Mouse (Mus musculus) heart, embryonic 14.5 days (tissue): ENCODE measurements around the gene Taok3. TPM values are rescaled to one million over a fixed set of nuclear protein-coding genes. Genes with fewer than 3 reads are reported as not detected.

ENCODE experiments used
- ATAC-seq: fragments of 200-750 bp; cut with Nextera tagmentation; 2 replicates; pipeline ENCODE4 v1.8.0; 2017; ENCODE audit warnings: low read depth, moderate TSS enrichment; ENCODE audit not compliant: insufficient number of reproducible peaks, insufficient read depth, low FRiP score
- H3K27ac ChIP-seq, 2 experiments: fragments of 200-500 bp in 1 of 2; fragments of 300-500 bp in 1 of 2; sonication (generic) in 1 of 2; replicated peaks in 1 of 2; 2 replicates each; pipeline ENCODE4 v1.5.1; 2012 to 2014; ENCODE audit warnings: low read depth in 2 of 2, low read length in 2 of 2, control low read depth in 1 of 2, mild to moderate bottlenecking in 1 of 2, mixed read lengths in 1 of 2; ENCODE audit not compliant: control insufficient read depth in 1 of 2, insufficient read depth in 1 of 2
- H3K27me3 ChIP-seq: fragments of 300-500 bp; sonication (generic); 2 replicates; pipeline ENCODE4 v1.6.1; 2014; ENCODE audit warnings: mild to moderate bottlenecking, low read length, control low read depth; ENCODE audit not compliant: control insufficient read depth, insufficient read depth
- H3K36me3 ChIP-seq: fragments of 300-500 bp; sonication (generic); 2 replicates; pipeline ENCODE4 v1.6.1; 2014; ENCODE audit warnings: mild to moderate bottlenecking, control low read depth, low read length, mixed read lengths; ENCODE audit not compliant: control insufficient read depth, insufficient read depth
- H3K4me1 ChIP-seq, 2 experiments: fragments of 200-500 bp in 1 of 2; fragments of 300-500 bp in 1 of 2; sonication (generic) in 1 of 2; 2 replicates each; pipeline ENCODE4 v1.6.1; 2012 to 2014; ENCODE audit warnings: low read length in 2 of 2, control low read depth in 1 of 2, mixed read lengths in 1 of 2; ENCODE audit not compliant: control insufficient read depth in 2 of 2, insufficient read depth in 2 of 2
- H3K4me2 ChIP-seq: fragments of 300-500 bp; sonication (generic); 2 replicates; pipeline ENCODE4 v1.6.1; 2014; ENCODE audit warnings: mild to moderate bottlenecking, low read length
- H3K4me3 ChIP-seq, 2 experiments: fragments of 200-500 bp in 1 of 2; fragments of 300-500 bp in 1 of 2; sonication (generic) in 1 of 2; 2 replicates each; pipeline ENCODE4 v1.5.1; 2012 to 2014; ENCODE audit warnings: low read length in 2 of 2, mild to moderate bottlenecking in 2 of 2, control low read depth in 1 of 2, low read depth in 1 of 2, moderate library complexity in 1 of 2; ENCODE audit not compliant: control insufficient read depth in 1 of 2, insufficient read depth in 1 of 2
- H3K9ac ChIP-seq: fragments of 300-500 bp; sonication (generic); 2 replicates; pipeline ENCODE4 v1.6.1; 2014; ENCODE audit warnings: mild to moderate bottlenecking, low read length
- H3K9me3 ChIP-seq: fragments of 300-500 bp; sonication (generic); 2 replicates; pipeline ENCODE4 v1.6.1; 2016; ENCODE audit warnings: low read length, control low read depth; ENCODE audit not compliant: control insufficient read depth
- WGBS: fragments of 180-500 bp; shearing (Covaris S2); extraction: QIAGEN DNeasy Blood & Tissue Kit; methylation state at CpG from one replicate; pipeline ENCODE4 v1.1.7; 2014; 5-methylcytosine and 5-hydroxymethylcytosine counted together
- polyA plus RNA-seq: library from polyadenylated mRNA; unstranded; fragments of >200 nt; fragmentation: Nextera tagmentation; extraction: Ambion mirVana; gene quantifications from 2 replicates; pipeline ENCODE4 v1.2.1, GENCODE M21; 2014

Gene Taok3
- polyA plus RNA-seq, 1 experiment from 2014 or later: 8.9 TPM

DNA sequence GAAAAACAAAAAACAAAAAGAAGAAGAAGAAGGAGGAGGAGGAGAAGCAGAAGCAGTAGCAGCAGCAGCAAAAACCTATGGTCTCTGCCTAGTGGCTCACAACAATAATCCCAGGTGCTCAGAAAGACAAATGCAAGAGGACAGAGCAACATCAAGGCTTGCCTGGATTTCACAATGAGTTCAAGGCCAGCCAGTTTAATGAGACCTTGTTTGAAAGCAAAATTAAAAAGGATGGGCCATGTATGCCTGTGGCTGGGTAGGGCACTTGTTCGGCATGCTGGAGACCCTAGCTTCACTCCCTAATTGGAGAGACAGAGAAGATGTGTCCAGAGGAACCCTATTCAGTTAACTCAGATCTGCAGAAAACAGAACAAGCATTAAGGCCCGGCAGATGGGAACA is 2.7 kb upstream of the Taok3 start:
- peaks cover 8 to 14% of the 10 kb centered on the region in 2 experiments; a peak in 3 of 4 replicates for H3K4me1 ChIP-seq
- ATAC-seq: no peak
- no peak overlapping the region for H3K4me3 ChIP-seq
- 80% methylated on average over 2 of the region's 2 CpGs for WGBS
- H3K4me2 ChIP-seq: no peak overlapping the region
- H3K27ac ChIP-seq: no peak overlapping the region
- H3K36me3 ChIP-seq: peaks cover 11% of the 10 kb centered on the region
- H3K9ac ChIP-seq: no peak overlapping the region
- no peaks in the 10 kb centered on the region for H3K9me3 ChIP-seq
- H3K27me3 ChIP-seq: no peaks in the 10 kb centered on the region

DNA sequence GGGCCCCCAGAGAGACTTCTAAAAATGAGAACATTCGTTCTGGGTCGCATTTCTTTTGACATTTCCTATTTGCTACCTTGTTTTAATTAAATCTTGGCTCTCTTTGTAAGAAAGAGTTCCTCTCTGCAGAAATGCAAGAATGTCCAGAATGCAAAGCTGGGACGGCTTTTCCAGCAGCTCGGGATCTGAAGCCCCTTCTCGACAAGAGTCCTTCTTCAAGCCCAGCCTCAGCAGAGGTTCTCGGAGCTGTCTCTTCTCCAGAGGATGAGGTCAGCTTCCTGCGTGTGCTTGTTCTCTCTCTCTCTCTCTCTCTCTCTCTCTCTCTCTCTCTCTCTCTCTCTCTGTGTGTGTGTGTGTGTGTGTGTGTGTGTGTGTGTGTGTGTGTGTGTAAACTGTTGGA is 2.2 kb upstream of the Taok3 start:
- Histone ChIP-seq H3K27me3 (no peaks in the 10 kb centered on the region), H3K4me1 (peaks cover 8 to 14% of the 10 kb centered on the region in 2 experiments; a peak in 3 of 4 replicates), H3K4me2 (no peak overlapping the region), H3K9ac (no peak overlapping the region), H3K9me3 (no peaks in the 10 kb centered on the region), H3K4me3 (no peak overlapping the region), H3K36me3 (peaks cover 6% of the 10 kb centered on the region), H3K27ac (no peak overlapping the region)
- no peak for ATAC-seq
- 47% methylated on average over 7 of the region's 7 CpGs for WGBS

DNA sequence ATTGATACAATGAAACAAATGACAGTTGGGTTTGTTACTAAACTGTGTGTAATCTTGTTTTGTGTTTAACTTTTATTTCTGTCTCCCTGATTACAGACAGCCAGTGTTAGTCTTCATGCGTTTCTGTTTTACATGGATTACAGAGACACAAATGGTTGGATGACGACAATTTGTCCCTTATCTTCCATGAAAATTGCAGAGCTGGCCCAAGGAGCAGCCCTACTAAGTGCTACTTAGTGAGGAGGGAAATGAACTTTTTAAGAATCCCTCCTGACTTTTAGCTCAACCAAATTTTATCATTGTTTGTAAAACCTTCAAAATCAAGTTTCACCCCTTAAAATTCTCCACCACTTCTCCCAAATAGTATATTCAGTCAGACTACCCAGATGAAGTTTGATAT is 1.7 kb upstream of the Taok3 start:
- H3K9me3 ChIP-seq: no peaks in the 10 kb centered on the region
- H3K4me1 ChIP-seq: peaks cover 8 to 14% of the 10 kb centered on the region in 2 experiments; a peak in 3 of 4 replicates
- H3K9ac ChIP-seq: no peak overlapping the region
- H3K27me3 ChIP-seq: no peaks in the 10 kb centered on the region
- H3K27ac ChIP-seq: no peak overlapping the region
- no peak for ATAC-seq
- 74% methylated on average over 2 of the region's 2 CpGs for WGBS
- H3K4me3 ChIP-seq: no peak overlapping the region
- H3K36me3 ChIP-seq: peaks cover 1% of the 10 kb centered on the region
- no peak overlapping the region for H3K4me2 ChIP-seq

DNA sequence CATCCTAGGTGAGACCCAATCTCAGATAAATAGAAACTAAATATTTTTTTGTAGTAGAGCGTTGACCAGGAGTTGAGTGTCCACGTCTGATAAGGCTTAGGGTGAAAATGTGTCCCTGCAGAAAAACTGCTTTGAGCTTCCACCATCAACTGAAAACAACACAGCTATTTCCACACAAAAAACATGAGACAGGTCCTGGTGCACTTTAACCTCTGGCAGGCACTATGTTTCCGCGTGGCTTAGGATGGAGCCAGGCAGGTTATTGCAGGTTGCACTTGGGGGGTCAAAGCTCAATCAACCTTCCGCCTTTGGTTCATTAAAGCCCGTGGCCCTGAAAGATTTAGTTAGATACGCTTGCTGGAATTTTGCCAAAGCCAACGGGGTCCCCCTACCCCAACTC is 1.1 kb upstream of the Taok3 start:
- no peak overlapping the region for H3K9ac ChIP-seq
- no peak for ATAC-seq
- no peaks in the 10 kb centered on the region for H3K36me3 ChIP-seq
- WGBS: 71% methylated on average over 8 of the region's 8 CpGs
- H3K27me3 ChIP-seq: no peaks in the 10 kb centered on the region
- H3K4me1 ChIP-seq: peaks cover 8 to 14% of the 10 kb centered on the region in 2 experiments; a peak in 3 of 4 replicates
- H3K4me3 ChIP-seq: no peak overlapping the region; a peak in 1 of 4 replicates
- no peaks in the 10 kb centered on the region for H3K9me3 ChIP-seq
- no peak overlapping the region for H3K27ac ChIP-seq
- H3K4me2 ChIP-seq: peak overlapping the region; percentile 86; the same call in 1 of the 2 replicates

DNA sequence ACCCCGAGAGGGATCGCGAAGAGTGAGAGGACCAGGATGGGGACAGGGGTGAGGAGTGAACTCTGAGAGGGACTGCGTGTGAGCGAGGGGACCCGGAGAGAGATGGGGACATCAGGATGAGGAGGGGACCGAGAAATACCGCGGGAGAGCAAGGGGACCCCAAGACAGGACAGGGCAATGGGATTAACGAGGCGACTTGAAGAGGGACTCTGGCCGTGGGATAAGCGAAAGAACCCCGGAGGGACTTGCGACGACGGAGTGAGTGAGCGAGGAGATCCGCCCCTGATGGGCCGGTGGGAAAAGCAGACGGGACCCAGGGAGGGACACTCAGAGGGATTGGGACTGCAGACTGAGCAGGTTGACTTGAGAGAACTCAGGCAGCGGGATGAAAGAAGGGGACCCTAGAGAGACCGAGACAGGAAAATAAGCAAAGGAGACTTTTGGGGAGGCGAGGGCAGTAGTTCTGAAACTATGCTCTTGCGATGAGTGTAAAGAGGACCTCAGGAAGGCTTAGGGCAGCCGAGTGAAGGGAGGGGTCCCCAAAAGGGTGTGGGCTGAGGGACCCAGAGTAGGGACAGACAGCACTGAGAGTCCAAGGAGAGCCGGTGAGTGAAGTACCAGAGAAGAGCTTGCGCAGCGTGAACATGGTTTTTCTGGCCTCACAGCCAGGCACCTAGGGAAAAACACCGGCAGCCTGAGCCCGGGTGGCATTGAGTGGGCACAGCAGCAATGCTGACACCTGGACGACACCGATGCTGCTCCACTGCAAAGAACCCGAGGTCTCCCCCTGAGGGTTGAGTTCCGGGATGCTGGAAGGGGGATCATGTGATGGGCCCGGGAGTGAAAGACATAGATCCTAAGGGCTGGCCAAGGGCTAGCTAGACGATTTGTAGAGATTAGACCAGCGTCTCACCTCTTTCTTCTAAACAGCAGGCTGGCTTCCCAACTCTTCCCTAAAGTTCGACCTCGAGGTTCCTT is 849 bp downstream of the Taok3 start:
- H3K4me1 ChIP-seq: peaks cover 8 to 10% of the 10 kb centered on the region in 2 experiments; a peak in 3 of 4 replicates
- 1% methylated on average over 40 of the region's 40 CpGs for WGBS
- H3K27me3 ChIP-seq: no peaks in the 10 kb centered on the region
- H3K4me3 ChIP-seq: peak overlapping the region; percentile 77 to 80
- H3K4me2 ChIP-seq: peak overlapping the region; percentile 95
- peak overlapping the region; percentile 70 for H3K9ac ChIP-seq
- ATAC-seq: no peak; the same call in 1 of the 2 replicates
- no peak overlapping the region for H3K27ac ChIP-seq
- no peaks in the 10 kb centered on the region for H3K9me3 ChIP-seq
- H3K36me3 ChIP-seq: no peaks in the 10 kb centered on the region

DNA sequence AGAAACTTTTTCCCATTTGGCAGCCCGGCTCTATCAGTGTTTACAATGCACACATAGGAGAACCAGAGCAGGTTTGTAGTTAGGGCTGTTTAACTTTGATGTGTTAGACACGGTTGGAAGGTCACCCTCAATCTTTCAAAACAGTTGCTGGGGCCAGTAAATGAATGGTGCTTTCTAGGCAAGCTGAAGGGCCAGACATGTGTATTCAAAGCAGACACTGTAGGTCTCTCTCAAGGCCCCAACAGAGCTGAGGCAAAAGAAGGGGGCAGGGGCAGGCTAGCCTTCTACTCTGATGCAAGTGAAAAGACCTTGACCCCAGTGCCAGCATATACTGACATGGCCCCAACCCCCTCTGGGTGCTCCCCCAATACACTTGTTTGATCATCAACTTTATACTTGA is 1.7 kb downstream of the Taok3 start:
- no peak overlapping the region for H3K27ac ChIP-seq
- no peaks in the 10 kb centered on the region for H3K27me3 ChIP-seq
- H3K4me3 ChIP-seq: peak overlapping the region in 1 of 2 experiments; percentile 77; a peak in 1 of 4 replicates
- no peak overlapping the region for H3K9ac ChIP-seq
- 15% methylated on average over 2 of the region's 2 CpGs for WGBS
- H3K36me3 ChIP-seq: no peaks in the 10 kb centered on the region
- H3K4me2 ChIP-seq: no peak overlapping the region
- H3K4me1 ChIP-seq: peaks cover 8 to 10% of the 10 kb centered on the region in 2 experiments; a peak in 3 of 4 replicates
- ATAC-seq: no peak
- no peaks in the 10 kb centered on the region for H3K9me3 ChIP-seq

DNA sequence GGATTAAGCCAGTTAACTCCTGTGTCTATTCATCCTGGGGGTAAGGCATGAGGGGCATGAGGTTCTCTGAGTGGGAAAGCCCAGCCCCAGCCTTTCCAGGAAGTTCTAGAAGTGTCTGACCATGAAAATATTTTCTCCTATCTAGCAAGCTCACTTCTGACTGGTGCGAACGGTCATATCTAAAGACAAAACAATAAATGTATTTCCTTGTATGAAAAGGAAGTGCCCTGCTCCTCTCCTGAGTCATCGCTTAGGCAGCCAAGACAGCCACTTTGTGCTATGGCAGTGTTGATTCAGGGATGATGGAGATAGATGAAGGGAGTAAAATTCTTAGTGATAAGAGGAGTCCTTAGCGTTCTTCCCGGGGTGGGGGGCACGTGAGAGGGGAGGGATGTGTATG is 3.2 kb downstream of the Taok3 start:
- no peak for ATAC-seq
- WGBS: 56% methylated on average over 6 of the region's 6 CpGs
- H3K27ac ChIP-seq: no peak overlapping the region

More for the DNA sequence above, 3.2 kb downstream of the Taok3 start:
- H3K9me3 ChIP-seq: no peaks in the 10 kb centered on the region
- no peaks in the 10 kb centered on the region for H3K36me3 ChIP-seq
- H3K4me1 ChIP-seq: peaks cover 8 to 10% of the 10 kb centered on the region in 2 experiments; a peak in 3 of 4 replicates
- H3K4me2 ChIP-seq: no peak overlapping the region
- H3K27me3 ChIP-seq: no peaks in the 10 kb centered on the region
- H3K9ac ChIP-seq: no peak overlapping the region
- H3K4me3 ChIP-seq: no peak overlapping the region
